ENCODE assay signal across 10 mouse cellular contexts in genomic region chr19:59388399-59388798, GRCm38 (mm10). TPM values are rescaled to one million over a fixed set of nuclear protein-coding genes. Genes with fewer than 3 reads are reported as not detected.
DNase-seq lines count a peak whose midpoint lies in the region; ATAC-seq lines count a peak whose summit lies in the region.
"Had no signal": no experiment of that assay in that cellular context is flagged by ENCODE, and none has a peak within 500 bp of the region (broad histone marks: within the 10 kb centered on the region; RNA-seq: fewer than 3 reads in every experiment).

No protein-coding gene starts in this region.

- H3K36me3 ChIP-seq in kidney, embryonic 15.5 days, result no peaks in the 10 kb centered on the region
- H3K36me3 ChIP-seq in kidney, embryonic 14.5 days (ENCODE audit: control insufficient read depth, insufficient read depth, low read length), result no peaks in the 10 kb centered on the region
- H3K36me3 ChIP-seq in embryonic facial prominence, embryonic 15.5 days, result no peaks in the 10 kb centered on the region
- H3K36me3 ChIP-seq: heart, embryonic 12.5 days; liver, embryonic 15.5 days had no signal

- H3K27me3 ChIP-seq in kidney, embryonic 15.5 days, result 0 out of 2 replicates have a peak, but pooled peaks cover 16% of the 10 kb centered on the region
- H3K27me3 ChIP-seq in kidney, embryonic 14.5 days (ENCODE audit: control insufficient read depth, insufficient read depth, low read length), result peaks cover 4% of the 10 kb centered on the region; the same call in 1 of the 2 replicates
- no peaks in the 10 kb centered on the region for H3K27me3 ChIP-seq in embryonic facial prominence, embryonic 15.5 days

- H3K27ac ChIP-seq in kidney, embryonic 15.5 days, result no peak overlapping the region
- no peak overlapping the region for H3K27ac ChIP-seq in kidney, embryonic 14.5 days (ENCODE audit: low read depth, low read length)
- H3K27ac ChIP-seq in embryonic facial prominence, embryonic 15.5 days (replicated peaks), result no peak overlapping the region
- H3K27ac ChIP-seq: liver, embryonic 15.5 days had no signal

- H3K4me3 ChIP-seq in kidney, embryonic 15.5 days (replicated peaks), result no peak overlapping the region
- no peak overlapping the region for H3K4me3 ChIP-seq in kidney, embryonic 14.5 days (ENCODE audit: low read length)
- H3K4me3 ChIP-seq in embryonic facial prominence, embryonic 15.5 days (replicated peaks), result peak overlapping the region; percentile 23; the same call in 1 of the 2 replicates
- H3K4me3 ChIP-seq: heart, embryonic 12.5 days; liver, embryonic 15.5 days had no signal

- H3K9ac ChIP-seq in kidney, embryonic 15.5 days, result no peak overlapping the region
- H3K9ac ChIP-seq in kidney, embryonic 14.5 days (ENCODE audit: low read depth, low read length), result no peak overlapping the region
- H3K9ac ChIP-seq in embryonic facial prominence, embryonic 15.5 days, result no peak overlapping the region
- H3K9ac ChIP-seq: heart, embryonic 12.5 days; liver, embryonic 15.5 days had no signal

- H3K4me2 ChIP-seq in kidney, embryonic 15.5 days, result peak overlapping the region; percentile 43
- no peak overlapping the region for H3K4me2 ChIP-seq in kidney, embryonic 14.5 days (replicated peaks; ENCODE audit: low read depth, low read length)
- peak overlapping the region; percentile 44 for H3K4me2 ChIP-seq in embryonic facial prominence, embryonic 15.5 days (replicated peaks)

- WGBS in kidney, embryonic 15.5 days, result 27% methylated on average over 5 of the region's 5 CpGs
- WGBS in kidney, embryonic 14.5 days, result 23% methylated on average over 5 of the region's 5 CpGs
- 19% methylated on average over 5 of the region's 5 CpGs for WGBS in embryonic facial prominence, embryonic 15.5 days

- DNase-seq in layer of hippocampus, adult 8-10 months (ENCODE audit: low spot score in 2 of 2), result peak; percentile 53 to 67
- DNase-seq in retina, embryonic 14.5 days (ENCODE audit: low spot score), result peak; percentile 50
- no peak for DNase-seq in adipocyte (ENCODE audit: low spot score)
- DNase-seq in adrenal gland, adult 18-20 months (ENCODE audit: low spot score in 2 of 2), result no peak
- no peak for DNase-seq in cerebellum, postnatal 25 days

- H3K4me1 ChIP-seq in kidney, embryonic 15.5 days, result peaks cover 13% of the 10 kb centered on the region
- H3K4me1 ChIP-seq in kidney, embryonic 14.5 days (ENCODE audit: control insufficient read depth, insufficient read depth, low read length), result 0 out of 2 replicates have a peak, but pooled peaks cover 3% of the 10 kb centered on the region
- H3K4me1 ChIP-seq in embryonic facial prominence, embryonic 15.5 days, result peaks cover 3% of the 10 kb centered on the region; the same call in 1 of the 2 replicates

- H3K9me3 ChIP-seq in kidney, embryonic 15.5 days (replicated peaks), result no peaks in the 10 kb centered on the region
- H3K9me3 ChIP-seq in kidney, embryonic 14.5 days (ENCODE audit: control insufficient read depth, low read length), result no peaks in the 10 kb centered on the region
- H3K9me3 ChIP-seq in embryonic facial prominence, embryonic 15.5 days (replicated peaks), result no peaks in the 10 kb centered on the region
- H3K9me3 ChIP-seq: heart, embryonic 12.5 days; liver, embryonic 15.5 days had no signal

- no peak for ATAC-seq in kidney, embryonic 15.5 days (replicated peaks; ENCODE audit: low FRiP score)
- ATAC-seq in kidney, embryonic 14.5 days (ENCODE audit: low FRiP score, low TSS enrichment), result no peak
- ATAC-seq in embryonic facial prominence, embryonic 15.5 days (ENCODE audit: insufficient number of reproducible peaks, low FRiP score, low TSS enrichment, low read depth), result no peak

RNA-seq across cellular contexts. Expression of gene Pdzd8, which starts 42.8 kb away (rescaled TPM):
- polyA plus RNA-seq in kidney, embryonic 15.5 days (2015; fragmentation: Nextera tagmentation; extraction: Ambion mirVana), result 9.0 and 10.0 TPM in 2 replicates
- 13.8 and 18.8 TPM in 2 replicates for polyA plus RNA-seq in kidney, embryonic 14.5 days (2014; fragmentation: Nextera tagmentation; extraction: Ambion mirVana)
- 10.1 and 10.3 TPM in 2 replicates for polyA plus RNA-seq in embryonic facial prominence, embryonic 15.5 days (2015; fragmentation: Nextera tagmentation; extraction: Ambion mirVana)
- 10 to 100 TPM; 44.8 to 51.3 (median 50.1) TPM for total RNA-seq in layer of hippocampus, adult 8-10 months (2022)
- total RNA-seq in adrenal gland, adult 18-20 months (2021), result 10 to 100 TPM; 28.7 to 32.6 TPM

Comparison
In these comparisons a context has a peak if more than half of its experiments do, and no peak if none do; other contexts are left out.
1. DNase-seq: peak in layer of hippocampus, adult 8-10 months (2 of 2) and retina, embryonic 14.5 days (single experiment); none in adipocyte (single experiment), adrenal gland, adult 18-20 months (0 of 2) and cerebellum, postnatal 25 days (0 of 2).